Mouse (Mus musculus): ENCODE measurements around the gene Ttbk1.
"Not testable (repeated sequence)": the region's sequence is repeated elsewhere in the genome, so short reads cannot be mapped to it uniquely, and the experiment has no call there.

Gene Ttbk1

GRCm38 (mm10) chr17:46487431-46487830, at the start of gene Ttbk1:
Gene Ttbk1, minus strand, starts transcription at chr17:46487675.
- DNase-seq (ENCODE audit: extremely low read depth, low read depth, low spot score): no peak

DNA sequence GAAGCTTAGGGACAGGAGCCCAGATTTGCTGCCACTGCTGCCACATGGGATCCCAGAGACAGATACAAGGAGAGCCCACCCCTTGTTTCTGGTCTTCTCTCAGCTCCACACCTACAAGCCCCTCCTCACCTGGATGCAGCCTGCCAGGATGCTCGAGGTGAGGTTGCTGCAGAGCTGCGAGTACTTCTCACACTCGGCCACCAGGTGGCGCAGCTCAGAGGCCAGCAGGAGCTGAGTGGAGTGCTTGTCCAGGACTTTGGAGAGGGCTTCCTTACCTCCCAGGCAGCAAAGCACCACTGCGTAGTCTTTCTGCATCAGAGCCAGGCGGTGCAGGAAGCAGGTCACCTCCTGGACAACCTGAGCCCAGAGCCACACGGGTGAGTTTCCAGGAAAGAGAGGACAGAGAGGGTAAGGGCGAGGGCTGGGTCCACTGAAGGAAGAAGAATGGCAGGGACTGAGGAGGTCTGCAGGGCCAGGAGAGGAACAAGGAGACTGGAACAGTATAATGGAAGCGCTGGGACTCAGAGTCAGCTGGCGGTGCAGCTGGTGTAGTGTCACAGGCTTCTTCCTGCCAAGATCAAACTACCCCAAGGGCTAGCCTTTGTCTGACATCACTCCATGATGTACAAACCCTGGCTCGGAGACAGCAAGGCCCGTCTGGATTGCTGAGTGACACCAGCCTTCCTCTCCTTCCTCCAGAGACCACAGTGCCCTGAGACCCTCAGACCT, 38.3 kb upstream of the Ttbk1 start:
- peak; percentile 18 for DNase-seq (ENCODE audit: extremely low read depth, low read depth, low spot score)

DNA sequence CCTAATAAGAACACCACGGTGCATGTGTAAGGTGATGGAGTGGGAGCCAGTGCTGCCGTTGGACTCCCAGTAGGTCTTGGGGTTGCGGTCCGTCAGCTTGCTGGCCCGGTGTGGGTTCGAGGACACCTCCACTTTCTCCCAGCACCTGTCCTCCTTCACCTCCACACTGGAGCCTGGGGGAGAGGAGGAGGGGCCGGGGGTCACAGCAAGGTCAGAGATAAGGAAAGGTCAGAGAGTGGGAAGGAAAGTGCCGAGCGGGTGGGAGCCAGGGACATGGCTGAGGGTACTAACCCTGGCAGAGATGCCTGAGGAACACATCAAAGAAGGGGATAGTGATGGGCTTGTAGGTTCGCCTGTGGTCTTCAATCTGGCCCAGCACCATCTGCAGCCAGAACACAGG, 37.6 kb upstream of the Ttbk1 start:
- DNase-seq (ENCODE audit: extremely low read depth, low read depth, low spot score): no peak

DNA sequence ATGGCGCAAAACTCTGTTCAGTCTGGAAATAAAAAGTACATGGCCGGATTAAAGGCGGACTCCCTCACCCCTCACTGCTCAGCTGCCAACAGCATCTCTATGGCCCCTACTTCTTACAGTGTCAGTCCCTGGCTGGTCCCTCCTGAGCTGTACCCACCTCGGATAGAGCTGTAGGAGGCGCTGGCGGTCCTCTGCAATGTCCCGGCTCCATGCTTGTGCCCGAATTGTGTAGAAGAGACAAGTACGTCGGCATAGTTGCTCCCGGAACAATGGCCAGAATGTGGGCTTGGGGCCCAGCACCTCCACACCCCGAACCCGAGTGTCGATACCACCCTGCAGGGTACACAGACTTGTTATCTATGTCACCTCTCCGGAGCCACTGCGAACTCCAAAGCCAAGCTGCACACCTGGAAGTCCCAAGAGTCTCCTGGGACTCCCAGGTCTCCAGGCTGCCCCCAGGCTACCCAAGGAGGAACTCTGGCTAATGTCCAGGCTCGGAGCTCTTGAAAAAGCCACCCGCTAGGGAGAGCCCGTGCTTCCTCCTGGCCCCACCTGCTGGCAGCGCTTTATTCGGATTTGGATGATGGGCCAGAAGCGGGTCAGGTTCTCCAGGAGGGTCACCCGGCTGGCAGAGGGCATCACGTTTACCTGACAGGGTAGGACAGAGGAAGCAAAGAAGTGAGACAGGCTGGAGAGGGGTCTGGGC, 34.6 kb upstream of the Ttbk1 start:
- no peak for DNase-seq (ENCODE audit: extremely low read depth, low read depth, low spot score)

DNA sequence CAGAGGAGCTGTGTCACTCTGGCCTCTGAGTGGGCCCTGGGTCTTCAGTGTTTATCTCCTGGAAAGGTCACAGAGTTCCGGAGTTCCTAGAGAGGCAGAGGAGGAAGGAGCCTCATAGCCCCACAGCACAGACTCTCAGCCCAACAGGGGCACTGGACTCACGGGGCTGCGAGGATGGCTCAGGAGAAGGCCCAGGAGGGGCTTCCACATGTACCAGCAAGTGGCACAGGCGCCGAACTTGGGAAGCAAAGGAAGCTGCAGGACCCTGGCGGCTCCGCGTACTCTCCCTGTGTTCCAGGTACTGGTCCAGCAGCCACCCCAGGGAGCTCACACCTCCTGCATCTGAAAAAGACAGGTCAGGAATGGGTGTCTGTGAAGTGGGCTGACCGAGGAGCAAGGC, 33.7 kb upstream of the Ttbk1 start:
- DNase-seq (ENCODE audit: extremely low read depth, low read depth, low spot score): no peak

DNA sequence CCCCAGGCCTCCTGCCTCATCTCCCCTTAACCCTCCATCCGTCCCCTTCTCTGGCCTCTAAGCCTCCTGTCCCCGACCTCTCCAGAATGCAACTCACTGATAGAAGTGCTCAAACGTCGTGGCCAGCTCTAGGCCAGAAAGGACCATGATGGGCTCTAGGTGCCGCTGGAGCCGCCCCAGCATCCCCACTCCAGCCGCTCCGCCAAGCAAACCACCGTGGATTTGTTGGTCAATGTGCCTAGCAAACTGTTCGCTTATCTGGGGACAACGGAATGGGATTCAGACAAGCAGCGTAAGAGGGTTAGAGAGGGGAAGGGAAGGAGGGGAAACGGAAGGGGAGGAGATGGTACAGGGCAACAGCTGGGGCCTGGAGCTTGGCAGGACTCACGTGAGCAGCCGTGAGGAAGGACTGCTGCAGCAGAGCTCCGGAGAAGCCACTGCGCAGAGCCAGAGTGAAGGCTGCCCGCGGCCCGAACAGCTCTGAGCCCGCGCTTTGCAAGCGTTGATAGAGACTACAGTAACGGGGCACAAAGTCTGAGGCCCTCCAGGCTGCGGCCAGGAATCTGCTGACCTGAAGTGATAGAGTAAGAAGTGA, 33.0 kb upstream of the Ttbk1 start:
- DNase-seq (ENCODE audit: extremely low read depth, low read depth, low spot score): no peak

DNA sequence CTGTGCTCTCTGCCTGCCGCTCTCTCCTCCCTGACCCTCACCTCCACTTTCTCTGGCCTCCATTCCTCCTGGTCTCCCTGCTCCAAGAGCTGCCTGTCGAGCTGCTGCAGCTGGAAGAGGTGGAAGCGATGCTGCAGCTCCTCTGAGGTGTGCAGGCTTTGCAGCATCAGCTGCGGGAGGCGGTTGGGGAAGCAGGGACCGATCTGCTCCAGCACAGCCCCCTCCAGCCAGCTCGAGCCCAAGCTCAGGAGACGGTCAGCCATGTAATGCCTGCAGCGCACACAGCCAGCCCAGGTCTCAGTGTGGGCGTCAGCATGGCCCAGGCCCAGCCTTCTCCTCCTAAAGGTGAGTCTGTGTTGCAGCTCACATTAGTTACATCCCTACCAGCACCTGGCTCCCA, 32.5 kb upstream of the Ttbk1 start:
- DNase-seq (ENCODE audit: extremely low read depth, low read depth, low spot score): no peak

DNA sequence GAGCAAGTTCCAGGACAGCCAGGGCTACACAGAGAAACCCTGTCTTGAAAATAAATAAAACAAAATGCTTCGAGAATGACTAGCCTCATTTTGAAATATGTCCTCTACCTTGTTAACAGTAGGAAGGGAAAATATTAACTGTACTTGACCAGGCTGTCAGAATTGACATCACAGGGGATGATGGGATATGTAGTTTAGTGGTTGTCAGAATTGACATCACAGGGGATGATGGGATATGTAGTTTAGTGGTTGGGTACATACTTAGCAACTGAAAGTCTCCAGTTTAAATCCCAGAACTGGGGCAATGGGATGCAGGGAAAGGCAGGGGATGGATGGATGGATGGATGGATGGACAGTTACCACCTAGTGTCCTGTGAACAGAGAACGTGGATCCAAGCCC, 25.9 kb upstream of the Ttbk1 start:
- no peak for DNase-seq (ENCODE audit: extremely low read depth, low read depth, low spot score)

GRCm38 (mm10) chr17:46511059-46511710, 23.7 kb upstream of the Ttbk1 start:
- DNase-seq (ENCODE audit: extremely low read depth, low read depth, low spot score): no peak

- no peak for DNase-seq (ENCODE audit: extremely low read depth, low read depth, low spot score)
These were observed 18.1 kb upstream of the Ttbk1 start for GRCm38 (mm10) chr17:46505617-46506016.

GRCm38 (mm10) chr17:46503847-46504638, 16.6 kb upstream of the Ttbk1 start:
- DNase-seq (ENCODE audit: extremely low read depth, low read depth, low spot score): no peak

DNA sequence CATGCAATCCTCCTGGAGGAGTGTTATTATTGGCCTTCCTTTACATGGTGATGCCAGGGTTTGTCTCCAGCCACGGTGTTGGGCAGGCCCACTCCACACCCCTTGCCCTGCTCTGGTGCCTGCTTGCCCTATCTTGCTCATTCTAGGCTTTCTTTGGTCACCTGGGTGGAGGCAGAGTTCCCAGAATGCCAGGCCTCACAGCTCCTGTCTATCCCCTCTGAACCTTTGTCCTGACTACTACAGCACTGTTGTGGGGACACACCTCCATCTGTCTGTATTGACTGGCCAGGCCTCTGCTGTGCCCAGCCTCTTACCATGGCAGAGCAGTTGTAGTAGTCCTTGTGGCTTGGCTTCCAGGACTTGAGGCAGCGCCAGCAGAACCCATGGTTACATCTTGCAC, 15.3 kb upstream of the Ttbk1 start:
- no peak for DNase-seq (ENCODE audit: extremely low read depth, low read depth, low spot score)

- DNase-seq (ENCODE audit: extremely low read depth, low read depth, low spot score): no peak
These were observed 10.5 kb upstream of the Ttbk1 start for GRCm38 (mm10) chr17:46497956-46498355.

DNA sequence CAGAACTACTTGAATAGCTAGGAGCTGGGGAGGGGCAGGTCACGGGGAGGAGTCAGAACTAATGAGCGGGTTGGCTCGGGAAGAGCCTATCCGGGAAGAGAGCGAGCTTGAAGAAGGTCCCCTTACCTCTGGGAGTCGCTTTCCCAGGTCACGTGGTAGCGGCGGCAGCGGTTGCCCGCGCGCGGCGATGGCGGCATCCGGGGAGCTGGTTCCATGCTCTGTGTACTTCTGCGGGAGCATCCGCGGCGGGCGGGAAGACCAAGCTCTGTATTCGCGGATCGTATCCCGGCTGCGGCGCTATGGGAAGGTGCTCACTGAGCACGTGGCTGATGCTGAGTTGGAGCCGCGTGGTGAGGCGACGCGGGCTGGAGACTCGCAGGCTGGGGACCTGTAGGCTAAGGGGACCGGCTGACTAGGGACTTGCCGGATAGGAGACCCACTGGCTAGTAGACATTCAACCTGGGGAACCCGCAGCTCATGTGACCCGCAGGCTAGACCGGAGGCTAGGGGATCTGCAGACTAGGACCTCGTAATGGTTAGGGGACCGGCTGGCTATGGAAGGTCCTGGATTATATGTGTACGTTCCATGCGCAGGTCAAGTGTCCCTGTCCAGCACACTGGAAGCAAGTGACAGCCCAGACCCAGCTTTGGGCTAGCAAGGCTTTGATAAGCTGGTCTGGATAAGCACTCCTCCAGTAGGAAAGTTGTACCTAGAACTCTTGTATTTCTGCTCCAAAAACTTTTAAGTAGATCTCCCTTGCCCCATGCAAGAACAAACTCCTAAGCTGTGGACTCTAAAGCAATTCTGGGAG, 9.4 kb upstream of the Ttbk1 start, which contains the start of gene Dnph1:
Gene Dnph1 (plus strand): TSS at position 89 of the 812 bp plus-strand sequence.
- peak; percentile 33 for DNase-seq (ENCODE audit: extremely low read depth, low read depth, low spot score)

DNA sequence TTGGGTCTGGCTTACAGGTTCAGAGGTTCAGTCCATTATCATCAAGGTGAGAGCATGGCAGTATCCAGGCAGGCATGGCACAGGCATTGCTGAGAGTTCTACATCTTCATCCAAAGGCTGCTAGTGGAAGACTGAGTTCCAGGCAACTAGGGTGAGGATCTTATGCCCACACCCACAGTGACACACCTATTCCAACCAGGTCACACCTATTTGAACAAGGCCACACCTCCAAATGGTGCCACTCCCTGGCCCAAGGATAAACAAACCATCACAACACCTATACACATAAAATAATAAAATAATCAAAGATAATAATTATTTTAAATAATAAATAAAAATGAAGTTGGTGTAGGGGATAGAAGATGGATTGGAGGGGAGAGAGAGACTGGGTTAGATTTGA, 8.6 kb upstream of the Ttbk1 start:
- not testable (repeated sequence) for DNase-seq (ENCODE audit: extremely low read depth, low read depth, low spot score)

DNA sequence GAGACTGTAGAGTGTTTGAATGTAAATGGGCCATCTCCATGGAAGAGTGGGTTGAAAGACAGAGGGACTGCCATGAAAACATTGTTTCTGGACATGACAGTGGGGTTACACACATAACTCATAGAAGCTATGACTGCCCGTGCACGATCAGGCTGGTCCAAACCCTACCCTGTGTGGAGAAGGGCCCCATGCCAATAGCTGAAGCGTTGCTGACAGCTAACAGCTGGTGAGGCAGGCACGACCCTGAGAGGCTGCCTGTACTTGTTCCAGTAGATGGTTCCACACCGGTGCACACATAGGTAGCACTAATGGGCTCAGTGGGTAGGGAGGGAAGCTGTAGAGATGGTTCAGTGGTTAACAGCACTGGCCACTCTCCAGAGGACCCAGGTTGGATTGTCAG, 8.0 kb upstream of the Ttbk1 start:
- DNase-seq (ENCODE audit: extremely low read depth, low read depth, low spot score): no peak

- no peak for DNase-seq (ENCODE audit: extremely low read depth, low read depth, low spot score)
These were observed 480 bp downstream of the Ttbk1 start for GRCm38 (mm10) chr17:46486995-46487394.

- no peak for DNase-seq (ENCODE audit: extremely low read depth, low read depth, low spot score)
These were observed 3.0 kb downstream of the Ttbk1 start for GRCm38 (mm10) chr17:46484461-46484875.

DNA sequence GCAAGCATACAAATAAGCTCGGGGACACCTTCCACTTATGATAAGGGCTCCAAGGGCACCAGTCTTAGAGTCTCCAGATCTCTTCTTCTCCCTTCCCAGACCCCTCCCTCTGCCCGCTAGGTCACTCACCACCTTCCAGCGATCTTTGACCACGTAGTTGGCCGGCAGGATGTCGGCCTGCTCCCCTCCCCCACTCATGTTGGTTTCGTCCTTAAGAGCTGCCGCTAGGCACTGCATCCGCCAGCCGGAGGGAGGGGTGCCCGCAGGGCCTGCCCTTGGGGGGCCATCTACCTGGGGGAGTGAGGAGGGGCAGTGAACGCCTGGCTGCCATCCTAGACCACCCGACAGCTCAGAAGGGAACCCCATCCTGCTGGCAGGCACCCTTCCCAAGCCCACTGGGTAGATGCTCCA, 3.4 kb downstream of the Ttbk1 start:
- no peak for DNase-seq (ENCODE audit: extremely low read depth, low read depth, low spot score)

- no peak for DNase-seq (ENCODE audit: extremely low read depth, low read depth, low spot score)
These were observed 3.9 kb downstream of the Ttbk1 start for GRCm38 (mm10) chr17:46483561-46484001.

Data from fat pad, adult 2 months (tissue).